Mouse (Mus musculus): ENCODE measurements around the gene Hint2. TPM values are rescaled to one million over a fixed set of nuclear protein-coding genes. Genes with fewer than 3 reads are reported as not detected.

The Hint2 gene
- polyA plus RNA-seq, 1 experiment: 30.1 TPM

DNA sequence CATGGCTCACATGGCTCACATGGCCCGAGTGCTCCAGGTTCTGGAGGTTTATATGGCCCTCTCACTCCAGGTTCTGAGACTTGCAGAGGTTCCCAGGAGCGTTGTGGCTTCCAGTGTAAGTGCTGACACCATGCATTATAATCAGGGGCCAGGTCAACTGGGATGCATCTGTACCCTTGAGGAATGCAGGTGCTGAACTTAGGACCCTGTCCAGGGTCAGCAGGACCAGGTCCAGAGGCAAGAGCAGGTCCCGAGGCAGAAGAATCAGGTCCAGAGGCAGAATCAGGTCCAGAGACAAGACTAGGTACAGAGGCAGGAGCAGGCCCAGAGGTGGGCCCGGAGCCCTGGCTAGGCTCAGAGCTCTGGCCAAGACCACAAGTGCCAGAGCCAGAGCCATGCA is 3.5 kb downstream of the Hint2 start:
- Histone ChIP-seq H3K9me3 (replicated peaks; ENCODE audit: control insufficient read depth, insufficient read depth, low read length, poor library complexity, severe bottlenecking) (no peaks in the 10 kb centered on the region), H3K27ac (ENCODE audit: insufficient read depth, low read length) (no peak overlapping the region), H3K4me1 (ENCODE audit: control insufficient read depth, insufficient read depth, low read length) (no peaks in the 10 kb centered on the region), H3K4me3 (ENCODE audit: low read depth, low read length) (no peak overlapping the region), H3K9ac (ENCODE audit: low read depth, poor library complexity, severe bottlenecking) (no peak overlapping the region), H3K27me3 (ENCODE audit: control insufficient read depth, insufficient read depth, low read length, poor library complexity, severe bottlenecking) (no peaks in the 10 kb centered on the region), H3K36me3 (ENCODE audit: control insufficient read depth, insufficient read depth, low read length, poor library complexity, severe bottlenecking) (no peaks in the 10 kb centered on the region)
- TF ChIP-seq CTCF (IDR thresholded peaks at IDR 0.05; ENCODE audit: low read depth, low read length): no peak
- TF ChIP-seq EP300 (IDR thresholded peaks at IDR 0.05; ENCODE audit: insufficient read depth, low read depth, low read length): no peak
- TF ChIP-seq POLR2A (IDR thresholded peaks at IDR 0.05; ENCODE audit: insufficient read depth, low read length): no peak

DNA sequence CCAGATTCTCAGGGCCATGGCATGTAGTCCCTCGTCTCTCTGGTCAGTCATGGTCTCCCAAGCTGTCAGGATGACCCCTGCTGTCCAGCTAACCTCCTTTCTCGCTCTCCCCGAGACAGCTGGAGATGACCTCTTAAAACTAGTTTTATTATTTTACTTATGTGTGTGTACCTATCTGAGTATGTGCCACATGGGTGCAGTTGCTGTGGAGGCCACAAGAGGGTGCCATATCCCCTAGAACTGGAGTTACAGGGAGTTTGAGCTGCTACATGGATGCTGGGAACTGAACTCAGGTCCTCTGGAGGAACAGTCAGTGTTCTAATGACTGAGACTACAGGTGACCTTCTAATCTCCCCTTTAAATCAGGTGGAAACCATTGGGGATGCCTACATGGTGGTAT is 6.5 kb downstream of the Hint2 start:
- Histone ChIP-seq H3K27ac (ENCODE audit: insufficient read depth, low read length) (no peak overlapping the region), H3K4me3 (ENCODE audit: low read depth, low read length) (no peak overlapping the region), H3K4me1 (ENCODE audit: control insufficient read depth, insufficient read depth, low read length) (no peaks in the 10 kb centered on the region), H3K9ac (ENCODE audit: low read depth, poor library complexity, severe bottlenecking) (no peak overlapping the region), H3K9me3 (replicated peaks; ENCODE audit: control insufficient read depth, insufficient read depth, low read length, poor library complexity, severe bottlenecking) (no peaks in the 10 kb centered on the region), H3K27me3 (ENCODE audit: control insufficient read depth, insufficient read depth, low read length, poor library complexity, severe bottlenecking) (no peaks in the 10 kb centered on the region), H3K36me3 (ENCODE audit: control insufficient read depth, insufficient read depth, low read length, poor library complexity, severe bottlenecking) (no peaks in the 10 kb centered on the region)
- TF ChIP-seq POLR2A (IDR thresholded peaks at IDR 0.05; ENCODE audit: insufficient read depth, low read length) (no peak), CTCF (IDR thresholded peaks at IDR 0.05; ENCODE audit: low read depth, low read length) (no peak)

DNA sequence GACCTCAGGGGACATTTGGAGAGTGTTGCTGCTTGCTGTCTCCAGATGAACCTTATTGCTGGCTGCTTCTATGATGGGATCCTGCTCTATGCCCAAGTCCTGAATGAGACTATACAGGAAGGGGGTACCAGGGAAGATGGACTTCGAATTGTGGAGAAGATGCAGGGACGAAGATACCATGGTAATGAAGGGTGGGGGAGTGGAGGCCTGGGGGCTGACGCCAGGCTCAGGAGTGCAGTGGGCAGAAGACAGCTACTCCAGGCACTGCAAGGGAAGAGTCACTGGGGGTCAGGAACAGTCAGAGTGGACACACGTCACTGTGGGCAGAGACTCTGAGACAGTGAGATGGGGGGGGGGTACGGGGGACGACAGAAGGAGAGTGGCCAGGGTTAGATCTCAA is 15.8 kb downstream of the Hint2 start:
- TF ChIP-seq EP300 (IDR thresholded peaks at IDR 0.05; ENCODE audit: insufficient read depth, low read depth, low read length) (no peak), POLR2A (IDR thresholded peaks at IDR 0.05; ENCODE audit: insufficient read depth, low read length) (no peak), CTCF (IDR thresholded peaks at IDR 0.05; ENCODE audit: low read depth, low read length) (no peak)
- Histone ChIP-seq H3K36me3 (ENCODE audit: control insufficient read depth, insufficient read depth, low read length, poor library complexity, severe bottlenecking) (no peaks in the 10 kb centered on the region), H3K27me3 (ENCODE audit: control insufficient read depth, insufficient read depth, low read length, poor library complexity, severe bottlenecking) (no peaks in the 10 kb centered on the region), H3K4me1 (ENCODE audit: control insufficient read depth, insufficient read depth, low read length) (no peaks in the 10 kb centered on the region), H3K27ac (ENCODE audit: insufficient read depth, low read length) (no peak overlapping the region), H3K4me3 (ENCODE audit: low read depth, low read length) (no peak overlapping the region), H3K9me3 (replicated peaks; ENCODE audit: control insufficient read depth, insufficient read depth, low read length, poor library complexity, severe bottlenecking) (no peaks in the 10 kb centered on the region), H3K9ac (ENCODE audit: low read depth, poor library complexity, severe bottlenecking) (no peak overlapping the region)

DNA sequence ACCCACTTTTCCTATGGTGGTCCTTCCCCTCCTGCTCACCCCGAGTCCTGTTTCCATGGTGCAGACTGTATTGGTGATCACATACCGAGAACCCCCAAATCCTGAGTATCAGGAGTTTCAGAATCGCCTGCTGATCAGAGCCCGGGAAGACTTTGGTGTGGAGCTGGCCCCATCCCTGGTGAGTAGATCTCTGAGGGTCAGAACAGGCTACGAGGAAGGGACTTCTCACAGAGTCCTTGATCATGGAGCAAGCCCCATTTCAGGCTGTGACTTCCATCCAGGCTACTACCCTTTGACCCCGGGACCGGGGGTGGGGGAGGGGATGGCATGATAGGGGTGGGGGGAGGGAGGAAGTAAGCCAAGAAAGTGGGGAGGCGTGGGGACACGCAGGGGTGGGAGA is 16.2 kb downstream of the Hint2 start:
- no peak for TF ChIP-seq EP300 (IDR thresholded peaks at IDR 0.05; ENCODE audit: insufficient read depth, low read depth, low read length)
- no peak for TF ChIP-seq CTCF (IDR thresholded peaks at IDR 0.05; ENCODE audit: low read depth, low read length)
- no peak for TF ChIP-seq POLR2A (IDR thresholded peaks at IDR 0.05; ENCODE audit: insufficient read depth, low read length)
- no peaks in the 10 kb centered on the region for H3K36me3 ChIP-seq (ENCODE audit: control insufficient read depth, insufficient read depth, low read length, poor library complexity, severe bottlenecking)
- no peak overlapping the region for H3K9ac ChIP-seq (ENCODE audit: low read depth, poor library complexity, severe bottlenecking)
- no peaks in the 10 kb centered on the region for H3K27me3 ChIP-seq (ENCODE audit: control insufficient read depth, insufficient read depth, low read length, poor library complexity, severe bottlenecking)
- no peaks in the 10 kb centered on the region for H3K4me1 ChIP-seq (ENCODE audit: control insufficient read depth, insufficient read depth, low read length)
- no peak overlapping the region for H3K4me3 ChIP-seq (ENCODE audit: low read depth, low read length)
- H3K27ac ChIP-seq (ENCODE audit: insufficient read depth, low read length): no peak overlapping the region
- H3K9me3 ChIP-seq (replicated peaks; ENCODE audit: control insufficient read depth, insufficient read depth, low read length, poor library complexity, severe bottlenecking): no peaks in the 10 kb centered on the region

DNA sequence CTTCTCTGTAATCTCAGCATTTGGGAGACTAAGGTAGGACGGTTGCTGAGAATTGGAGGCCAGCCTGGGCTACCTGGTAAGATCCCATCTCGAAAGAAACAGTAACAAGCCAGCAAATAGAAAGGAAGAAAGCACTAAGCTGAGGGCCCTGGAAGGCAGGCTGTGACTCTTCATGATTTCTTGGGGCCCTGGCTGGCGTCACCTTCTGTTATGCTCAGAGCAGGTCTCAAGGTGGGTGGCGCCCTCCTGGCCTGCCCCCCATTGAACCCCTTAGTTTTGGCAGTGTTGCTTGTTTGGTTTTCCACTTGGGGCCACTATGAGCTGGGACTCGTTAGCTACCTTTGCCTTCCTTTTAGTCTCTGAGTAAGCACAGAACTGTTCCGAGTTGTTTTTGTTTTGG is 19.5 kb downstream of the Hint2 start:
- Histone ChIP-seq H3K9me3 (replicated peaks; ENCODE audit: control insufficient read depth, insufficient read depth, low read length, poor library complexity, severe bottlenecking) (no peaks in the 10 kb centered on the region), H3K4me1 (ENCODE audit: control insufficient read depth, insufficient read depth, low read length) (no peaks in the 10 kb centered on the region), H3K36me3 (ENCODE audit: control insufficient read depth, insufficient read depth, low read length, poor library complexity, severe bottlenecking) (no peaks in the 10 kb centered on the region), H3K27ac (ENCODE audit: insufficient read depth, low read length) (no peak overlapping the region), H3K4me3 (ENCODE audit: low read depth, low read length) (no peak overlapping the region), H3K9ac (ENCODE audit: low read depth, poor library complexity, severe bottlenecking) (no peak overlapping the region), H3K27me3 (ENCODE audit: control insufficient read depth, insufficient read depth, low read length, poor library complexity, severe bottlenecking) (0 out of 2 replicates have a peak, but pooled peaks cover under 1% of the 10 kb centered on the region)
- TF ChIP-seq POLR2A (IDR thresholded peaks at IDR 0.05; ENCODE audit: insufficient read depth, low read length) (no peak), CTCF (IDR thresholded peaks at IDR 0.05; ENCODE audit: low read depth, low read length) (no peak), EP300 (IDR thresholded peaks at IDR 0.05; ENCODE audit: insufficient read depth, low read depth, low read length) (no peak)

DNA sequence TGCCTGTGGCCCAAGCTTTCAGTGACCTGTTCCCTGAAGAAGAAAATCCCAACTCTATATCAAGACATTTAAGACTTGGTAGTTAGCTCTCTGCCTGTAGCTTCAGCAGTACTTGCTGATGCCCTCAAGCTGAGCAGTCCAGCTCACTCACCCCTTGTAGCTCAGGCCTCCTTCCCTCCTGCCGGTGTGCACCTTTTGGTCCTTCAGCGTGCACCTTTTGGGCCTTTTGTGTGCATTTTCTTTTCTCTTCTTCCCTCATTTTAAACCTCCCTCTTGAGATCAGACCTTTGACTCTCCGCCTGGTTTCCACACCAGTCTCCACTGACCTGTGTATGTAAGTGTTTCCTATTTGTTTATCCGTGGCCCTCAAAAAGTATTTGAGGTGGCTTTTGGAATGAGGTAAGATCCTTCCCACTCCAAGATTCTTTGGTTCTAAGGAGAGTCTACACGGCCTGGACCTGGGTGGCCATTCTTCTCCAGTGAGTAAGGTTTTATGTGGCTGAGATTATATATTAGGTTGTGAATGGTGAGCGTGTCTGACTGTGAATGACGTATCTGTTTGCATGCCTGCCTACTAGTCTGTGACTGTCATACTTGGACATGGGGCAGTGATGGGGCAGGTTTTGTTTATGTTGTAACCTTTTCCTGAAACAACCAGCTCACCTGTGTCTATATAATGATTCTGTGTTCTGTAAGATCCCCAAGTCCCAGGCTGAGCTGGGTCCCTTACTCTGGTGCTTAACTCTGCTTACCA is 21.5 kb downstream of the Hint2 start:
- no peak for TF ChIP-seq EP300 (IDR thresholded peaks at IDR 0.05; ENCODE audit: insufficient read depth, low read depth, low read length)
- no peak for TF ChIP-seq POLR2A (IDR thresholded peaks at IDR 0.05; ENCODE audit: insufficient read depth, low read length)
- no peak for TF ChIP-seq CTCF (IDR thresholded peaks at IDR 0.05; ENCODE audit: low read depth, low read length)
- H3K4me3 ChIP-seq (ENCODE audit: low read depth, low read length): no peak overlapping the region
- peaks cover 5% of the 10 kb centered on the region; the same call in 1 of the 2 replicates for H3K27me3 ChIP-seq (ENCODE audit: control insufficient read depth, insufficient read depth, low read length, poor library complexity, severe bottlenecking)
- no peaks in the 10 kb centered on the region for H3K9me3 ChIP-seq (replicated peaks; ENCODE audit: control insufficient read depth, insufficient read depth, low read length, poor library complexity, severe bottlenecking)
- H3K9ac ChIP-seq (ENCODE audit: low read depth, poor library complexity, severe bottlenecking): no peak overlapping the region
- H3K4me1 ChIP-seq (ENCODE audit: control insufficient read depth, insufficient read depth, low read length): no peaks in the 10 kb centered on the region
- no peak overlapping the region for H3K27ac ChIP-seq (ENCODE audit: insufficient read depth, low read length)
- no peaks in the 10 kb centered on the region for H3K36me3 ChIP-seq (ENCODE audit: control insufficient read depth, insufficient read depth, low read length, poor library complexity, severe bottlenecking)
